Mouse (Mus musculus) retina, adult 2 months (tissue): ENCODE measurements at regions not wholly inside any gene's neighbourhood (a gene's known extent, or its start where the extent isn't known, plus 50 kb on each side); places are given as distances from the start of the nearest gene placed in this dataset.

Experiments
- DNase-seq: peaks from one replicate; pipeline ENCODE4 v3.0.0-alpha.2; 2012; ENCODE audit warnings: low read depth, low spot score

GRCm38 (mm10) chr7:125005638-125006037 lies 438.8 kb upstream of the Kdm8 start:
- no peak for DNase-seq

GRCm38 (mm10) chr7:125019259-125019658 lies 425.2 kb upstream of the Kdm8 start:
- no peak for DNase-seq

- DNase-seq, result no peak
Measured at GRCm38 (mm10) chr7:125024944-125025343, 419.5 kb upstream of the Kdm8 start.

GRCm38 (mm10) chr7:125033778-125034177 lies 410.7 kb upstream of the Kdm8 start:
- DNase-seq, result no peak

GRCm38 (mm10) chr7:125034196-125034595 lies 410.3 kb upstream of the Kdm8 start:
- DNase-seq, result no peak

- DNase-seq, result no peak
Measured at GRCm38 (mm10) chr7:125036098-125036991, 408.1 kb upstream of the Kdm8 start.

- DNase-seq, result no peak
Measured at GRCm38 (mm10) chr7:125038840-125039239, 405.6 kb upstream of the Kdm8 start.

- DNase-seq, result no peak
Measured at GRCm38 (mm10) chr7:125055951-125056625, 388.4 kb upstream of the Kdm8 start.

- DNase-seq, result no peak
Measured at GRCm38 (mm10) chr7:125102464-125102863, 342.0 kb upstream of the Kdm8 start.

- DNase-seq, result no peak
Measured at GRCm38 (mm10) chr7:125104011-125104410, 340.5 kb upstream of the Kdm8 start.

- DNase-seq, result no peak
Measured at GRCm38 (mm10) chr7:125112820-125113273, 331.6 kb upstream of the Kdm8 start.

- DNase-seq, result no peak
Measured at GRCm38 (mm10) chr7:125115322-125115996, 329.0 kb upstream of the Kdm8 start.

- no peak for DNase-seq
Measured at GRCm38 (mm10) chr7:125117173-125117572, 327.3 kb upstream of the Kdm8 start.

- DNase-seq, result no peak
Measured at GRCm38 (mm10) chr7:125129187-125129586, 315.3 kb upstream of the Kdm8 start.

- DNase-seq, result no peak
Measured at GRCm38 (mm10) chr7:125131968-125132367, 312.5 kb upstream of the Kdm8 start.

GRCm38 (mm10) chr7:125138607-125139006 lies 305.9 kb upstream of the Kdm8 start:
- DNase-seq, result no peak

- no peak for DNase-seq
Measured at GRCm38 (mm10) chr7:125139196-125139595, 305.3 kb upstream of the Kdm8 start.

GRCm38 (mm10) chr7:125140854-125141253 lies 303.6 kb upstream of the Kdm8 start:
- no peak for DNase-seq

GRCm38 (mm10) chr7:125141864-125142263 lies 302.6 kb upstream of the Kdm8 start:
- no peak for DNase-seq

GRCm38 (mm10) chr7:125146025-125146424 lies 298.5 kb upstream of the Kdm8 start:
- no peak for DNase-seq

GRCm38 (mm10) chr7:125149151-125149550 lies 295.3 kb upstream of the Kdm8 start:
- DNase-seq, result no peak

- DNase-seq, result no peak
Measured at GRCm38 (mm10) chr7:125149740-125150139, 294.7 kb upstream of the Kdm8 start.
